Mouse (Mus musculus): ENCODE measurements at regions not wholly inside any gene's neighbourhood (a gene's known extent, or its start where the extent isn't known, plus 50 kb on each side); places are given as distances from the start of the nearest gene placed in this dataset.

DNA sequence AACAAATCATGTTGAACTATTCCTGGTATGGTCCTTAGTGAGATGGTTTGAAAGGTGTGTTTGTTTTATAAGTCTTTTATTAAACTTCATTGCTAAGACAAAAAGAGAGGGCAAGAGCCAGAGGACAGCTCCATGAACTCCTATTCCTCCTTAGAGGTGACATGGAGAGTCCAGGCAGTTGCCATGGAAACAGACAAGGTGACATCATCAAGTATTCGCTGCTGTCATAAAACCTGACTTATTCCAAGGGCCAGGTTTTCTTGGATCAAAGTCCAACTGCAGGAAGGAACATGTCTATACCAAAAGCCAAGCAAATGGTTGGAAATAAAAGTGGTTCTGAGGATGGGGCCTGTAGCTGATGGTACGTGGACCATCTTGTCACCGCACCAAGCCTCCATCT is 383.0 kb upstream of the Sall1 start:
- CTCF ChIA-PET, result no interaction called here

DNA sequence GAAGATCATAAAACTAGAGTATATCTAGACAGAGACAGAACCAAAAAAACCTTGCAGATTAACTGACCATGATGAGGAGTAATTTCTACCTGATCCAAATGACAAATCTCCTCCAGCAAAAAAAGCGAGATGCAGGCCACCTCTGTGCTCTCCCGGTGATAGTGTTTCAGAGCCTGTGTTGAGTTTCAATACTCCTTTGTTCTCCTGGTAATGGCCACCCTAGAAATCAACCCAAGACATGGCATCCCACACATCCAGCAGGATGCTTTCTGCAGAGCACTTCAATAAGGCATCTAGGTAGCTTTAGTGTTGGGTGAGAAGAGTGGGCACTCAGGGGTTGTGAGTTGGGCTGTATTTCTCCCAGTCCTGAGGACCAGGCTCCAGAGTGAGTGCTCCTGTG is 371.3 kb upstream of the Sall1 start:
- CTCF ChIA-PET, result no interaction called here

DNA sequence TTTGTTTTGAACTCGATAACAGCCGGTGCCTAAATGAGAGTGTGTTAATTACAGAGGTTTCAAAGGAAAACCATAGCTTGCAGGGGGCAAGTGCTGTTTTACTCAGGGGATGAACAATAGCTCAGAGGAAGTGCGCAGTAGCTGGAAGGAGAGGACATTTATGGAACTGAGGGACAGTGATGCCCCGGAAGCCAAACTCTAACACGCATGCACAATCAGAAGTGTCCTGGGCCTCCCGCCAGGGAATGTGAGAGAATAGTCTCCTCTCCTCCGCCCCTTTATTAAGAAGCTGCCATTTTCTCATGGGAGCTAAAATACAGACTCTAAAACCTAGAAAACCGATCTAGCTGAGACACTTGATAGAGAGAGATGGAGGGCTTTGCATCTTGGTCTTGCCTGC is 368.5 kb upstream of the Sall1 start:
- CTCF ChIA-PET, result no interaction called here

DNA sequence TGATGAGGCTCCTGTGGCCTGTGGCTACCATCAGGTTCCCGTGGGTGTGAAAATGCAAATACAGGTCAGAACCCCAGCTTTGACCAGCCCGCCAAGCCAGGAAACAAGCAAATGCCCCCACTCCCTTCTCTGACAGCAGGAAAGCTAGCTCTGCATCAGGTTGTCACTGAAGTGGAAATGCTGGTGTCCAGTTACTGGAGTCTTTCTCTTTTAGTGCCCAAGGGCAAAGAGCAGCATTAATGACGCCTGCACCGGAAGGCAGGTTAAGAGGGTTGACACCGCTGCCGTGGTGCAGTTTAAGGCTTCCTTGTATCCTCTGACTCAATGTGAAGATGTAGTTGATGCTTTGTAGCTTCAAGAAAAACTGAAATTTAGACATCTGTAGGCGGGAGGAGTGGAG is 368.1 kb upstream of the Sall1 start:
- CTCF ChIA-PET, result no interaction called here

DNA sequence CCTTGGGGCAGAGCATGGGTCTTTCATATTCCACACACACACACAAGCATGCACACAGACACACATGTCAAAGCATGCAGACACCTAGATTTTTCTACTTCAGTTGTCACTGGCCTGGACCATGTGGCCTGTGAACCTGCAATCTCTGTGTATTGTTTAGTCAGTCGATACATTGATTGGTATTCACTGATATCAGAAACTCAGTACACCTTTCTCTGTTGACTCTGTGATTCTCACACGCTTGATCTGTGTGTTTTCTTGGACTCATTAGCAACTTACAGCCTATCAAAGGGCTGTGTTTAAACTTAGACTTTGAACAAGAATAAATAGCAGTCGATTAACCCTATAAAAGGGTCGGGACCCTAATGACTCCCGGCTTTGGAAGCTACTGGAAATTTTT is 362.7 kb upstream of the Sall1 start:
- CTCF ChIA-PET, result no interaction called here

DNA sequence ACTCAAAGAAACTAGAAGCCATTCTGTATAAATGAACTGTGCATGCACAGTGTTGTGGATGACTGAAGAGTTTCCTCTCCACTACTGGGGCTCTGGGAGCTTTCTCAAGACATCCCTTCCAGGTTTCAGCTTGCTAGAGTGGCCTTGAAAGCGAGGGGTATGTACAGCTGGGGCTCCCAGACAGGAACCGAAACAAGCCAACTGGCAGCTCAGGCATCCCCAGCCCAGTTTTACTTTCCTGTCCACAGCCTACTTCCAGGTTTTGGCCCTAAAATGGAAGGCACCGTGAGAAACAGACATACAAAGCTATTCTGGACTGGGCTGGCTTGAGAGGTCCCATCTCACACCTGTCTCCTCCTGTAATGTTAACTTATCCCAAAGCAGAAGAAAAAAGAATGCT is 360.3 kb upstream of the Sall1 start:
- CTCF ChIA-PET, result no interaction called here

DNA sequence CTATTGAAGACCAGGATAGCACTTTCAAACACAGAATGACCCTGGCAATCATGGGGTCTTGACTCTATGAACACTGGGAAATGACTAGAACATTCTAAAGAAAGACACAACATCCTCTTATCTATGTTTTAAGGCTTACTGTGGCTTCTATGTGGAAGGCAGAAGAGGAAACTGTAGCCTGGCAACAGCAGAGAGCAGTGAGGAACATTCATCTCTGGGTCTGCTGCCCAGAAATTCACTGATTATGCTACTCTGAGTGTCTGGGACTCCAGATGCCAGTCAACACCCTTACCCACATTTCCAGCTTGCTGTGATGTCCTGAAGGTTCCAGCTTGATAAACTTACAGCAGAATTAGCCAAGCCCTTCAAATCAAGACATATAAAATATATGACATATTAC is 352.7 kb upstream of the Sall1 start:
- CTCF ChIA-PET, result no interaction called here

DNA sequence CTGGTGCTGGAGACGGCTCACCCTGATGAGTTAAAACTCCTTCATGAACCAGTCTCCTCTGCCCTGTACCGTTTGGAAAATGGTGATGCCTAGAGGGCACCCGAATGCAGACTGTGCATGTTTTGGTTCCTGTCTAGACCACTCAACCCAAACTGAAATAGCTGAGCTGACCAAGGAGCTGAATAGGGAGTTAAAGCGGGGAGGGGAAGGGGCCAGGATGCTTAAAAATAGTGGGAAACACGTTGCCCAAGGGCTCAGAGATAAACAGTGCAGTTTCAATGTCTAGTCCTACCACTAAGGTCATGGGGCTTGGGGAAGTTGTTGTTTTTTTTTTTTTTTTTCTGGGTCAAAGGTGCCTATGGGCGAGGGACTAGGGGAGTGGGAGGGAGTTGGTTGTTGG is 348.8 kb upstream of the Sall1 start:
- CTCF ChIA-PET, result no interaction called here

DNA sequence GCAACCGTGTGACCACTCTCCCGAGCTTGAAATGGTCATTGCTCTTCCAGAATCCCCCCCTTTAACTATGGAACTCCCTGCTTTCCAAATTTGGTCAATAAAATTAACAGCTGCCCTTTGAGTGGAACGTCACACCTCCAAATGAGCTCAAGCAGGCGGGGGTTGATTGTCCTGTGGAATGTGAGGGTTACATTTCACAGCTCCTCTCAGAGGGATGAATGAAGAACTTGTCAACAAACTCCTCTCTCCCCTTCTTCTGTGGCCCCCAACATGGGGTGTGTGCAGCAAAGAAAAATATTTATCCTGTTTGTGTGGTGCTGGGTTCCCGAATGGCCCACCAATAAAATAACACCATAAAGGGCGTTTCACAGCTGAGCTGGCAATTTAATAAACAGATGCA is 344.8 kb upstream of the Sall1 start:
- CTCF ChIA-PET, result no interaction called here

DNA sequence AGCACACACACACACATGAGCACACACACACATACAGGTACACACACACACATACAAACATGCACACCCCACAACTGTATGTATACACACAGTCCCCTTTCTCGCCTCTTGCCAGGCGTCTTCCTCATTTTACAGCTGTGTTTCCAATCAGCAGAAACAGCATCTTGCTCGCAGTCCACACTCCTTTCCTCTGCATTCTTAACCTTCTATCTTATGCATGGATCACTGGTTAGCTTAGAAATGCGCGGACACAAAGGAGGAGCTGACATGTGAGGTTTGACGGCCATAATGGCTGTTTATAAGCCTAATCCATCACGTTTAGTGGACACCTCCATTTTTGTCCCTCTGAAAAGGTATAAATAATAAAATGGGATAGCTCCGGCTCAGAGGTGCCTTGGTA is 343.3 kb upstream of the Sall1 start:
- CTCF ChIA-PET, result no interaction called here

DNA sequence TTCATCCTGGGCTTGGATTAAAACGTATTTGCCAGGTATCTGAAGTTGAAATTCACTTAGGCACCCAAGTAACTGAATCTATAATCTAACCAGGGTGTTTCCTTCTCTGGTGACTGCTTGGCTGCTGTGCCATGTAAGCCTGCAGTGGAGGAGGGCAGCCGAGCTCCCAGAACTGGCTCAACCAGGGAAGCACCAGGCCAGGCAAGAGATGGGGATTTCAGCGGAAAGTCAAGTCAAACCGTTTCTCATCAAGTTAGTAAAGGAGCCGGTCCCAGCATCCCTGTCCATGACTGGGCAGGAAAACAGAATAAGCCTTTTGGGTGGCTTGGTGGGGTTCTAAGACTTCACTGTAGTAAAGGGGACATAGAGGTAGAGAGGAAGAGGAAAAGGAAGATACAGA is 341.1 kb upstream of the Sall1 start:
- CTCF ChIA-PET, result no interaction called here

DNA sequence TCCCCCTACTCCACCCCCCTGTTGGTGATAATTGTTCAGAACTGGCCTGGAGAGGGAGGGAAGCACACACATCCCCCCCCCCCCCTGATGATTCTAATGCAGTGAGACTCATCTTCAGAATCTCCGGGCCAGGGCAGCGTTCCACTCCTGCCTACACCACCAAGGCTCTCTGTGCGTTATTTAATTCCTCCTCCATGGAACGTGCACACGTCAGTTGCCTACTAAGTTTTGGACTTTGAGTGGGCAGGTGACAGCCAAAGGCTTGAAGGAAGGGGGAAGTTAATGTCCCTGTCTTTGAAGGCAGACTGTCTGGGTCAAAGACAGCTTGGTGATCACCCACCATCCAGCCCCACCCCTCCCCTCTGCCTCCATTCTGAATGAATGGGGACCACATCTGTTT is 339.8 kb upstream of the Sall1 start:
- CTCF ChIA-PET, result no interaction called here

DNA sequence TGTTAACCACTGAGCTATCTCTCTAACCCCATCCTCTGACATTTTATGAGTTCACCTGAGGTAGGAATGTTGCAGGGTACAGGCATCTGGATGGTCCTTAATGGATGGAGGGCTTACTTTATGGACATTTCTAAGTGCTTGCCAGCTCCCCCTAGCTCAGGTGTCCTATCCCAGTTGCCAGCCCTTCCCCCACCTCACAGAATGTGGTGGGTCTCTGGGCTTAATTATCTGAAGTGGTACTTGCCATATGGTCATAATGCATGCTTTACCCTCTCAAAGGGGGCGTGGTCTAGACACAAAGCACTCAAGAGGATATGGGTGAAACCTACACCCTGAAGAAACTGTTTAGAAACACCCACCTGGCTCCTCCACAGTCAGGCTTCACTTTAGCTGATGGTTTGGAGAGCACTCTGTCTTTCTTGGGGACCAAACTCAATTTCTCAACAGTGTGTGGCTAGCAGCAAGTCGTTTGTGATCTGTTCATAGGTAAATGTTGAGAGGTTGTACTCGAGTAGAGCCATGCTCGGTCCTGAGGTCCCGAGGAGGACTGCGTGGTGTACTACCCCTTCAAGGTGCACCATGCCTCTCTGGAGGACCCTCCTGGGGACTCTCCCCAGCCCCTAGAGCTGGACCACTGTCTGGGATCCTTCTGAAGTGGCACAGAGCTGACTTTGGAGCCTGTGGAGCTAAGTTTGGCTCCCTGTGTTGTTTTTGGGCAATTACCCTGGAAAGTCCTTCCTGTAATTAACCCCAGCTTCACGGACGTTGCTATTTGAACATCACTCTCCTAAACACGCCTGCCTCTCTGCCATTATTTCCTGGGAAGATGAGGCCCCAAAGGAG is 338.8 kb upstream of the Sall1 start:
- CTCF ChIA-PET, result interaction anchor here (0.7 kb wide), 1 partner anchor 189 kb away, joined by 4 read pairs; no protein-coding TSS in a partner anchor

DNA sequence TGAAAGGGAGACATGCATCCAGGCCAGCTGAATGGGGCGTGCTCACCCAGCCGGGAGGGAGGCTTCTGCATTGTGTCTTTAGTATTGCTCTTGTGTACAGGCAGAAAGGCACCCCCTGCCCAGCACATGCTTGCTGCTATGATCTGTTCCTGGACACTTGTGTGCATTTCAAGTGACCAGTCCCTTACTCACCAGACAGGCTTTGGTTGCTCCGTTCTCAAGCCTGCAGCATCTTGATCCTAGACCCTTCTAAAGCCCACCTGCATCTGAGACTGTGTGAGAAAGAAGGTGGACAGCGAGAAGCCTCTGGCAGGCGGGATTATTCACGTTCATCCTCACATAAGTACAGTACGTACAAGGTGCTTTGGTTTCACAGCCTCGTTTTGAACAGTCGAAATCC is 336.5 kb upstream of the Sall1 start:
- CTCF ChIA-PET, result no interaction called here

DNA sequence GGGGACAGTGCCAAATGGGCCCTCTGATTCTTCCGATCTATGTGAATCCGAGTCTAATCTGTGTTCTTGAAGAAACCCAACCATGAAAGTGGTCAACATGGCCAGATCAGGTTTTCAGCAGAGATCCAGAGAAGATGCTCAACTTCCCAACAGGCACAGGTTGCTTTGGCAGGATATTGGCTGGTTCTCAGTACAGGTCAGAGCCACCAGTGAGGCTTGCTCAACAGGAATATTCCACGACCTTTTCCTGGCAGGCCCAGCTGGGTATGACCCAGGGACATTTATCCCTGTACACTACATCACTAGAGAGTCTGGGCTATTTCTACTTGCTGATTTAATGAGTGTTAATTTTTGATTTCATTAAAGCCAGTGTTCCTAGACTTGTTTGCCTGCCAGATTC is 328.8 kb upstream of the Sall1 start:
- CTCF ChIA-PET, result no interaction called here

DNA sequence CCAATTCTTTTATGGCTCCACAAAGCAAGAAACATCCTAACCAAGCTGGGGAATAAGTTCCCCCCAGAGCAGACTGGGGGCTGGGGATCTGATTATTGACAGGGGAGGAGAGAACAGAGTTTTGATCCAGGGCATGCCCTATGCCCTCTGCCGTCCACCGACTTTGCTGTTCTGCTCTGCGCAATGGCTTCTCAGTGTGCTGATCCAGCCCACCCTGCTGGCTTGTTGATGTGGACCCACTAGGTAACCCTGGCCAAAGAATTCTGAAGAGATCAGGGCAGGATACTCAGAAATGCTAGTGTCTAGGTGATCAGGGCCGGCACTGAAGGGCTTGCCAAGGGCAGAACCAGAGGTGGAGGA is 327.8 kb upstream of the Sall1 start:
- CTCF ChIA-PET, result no interaction called here

DNA sequence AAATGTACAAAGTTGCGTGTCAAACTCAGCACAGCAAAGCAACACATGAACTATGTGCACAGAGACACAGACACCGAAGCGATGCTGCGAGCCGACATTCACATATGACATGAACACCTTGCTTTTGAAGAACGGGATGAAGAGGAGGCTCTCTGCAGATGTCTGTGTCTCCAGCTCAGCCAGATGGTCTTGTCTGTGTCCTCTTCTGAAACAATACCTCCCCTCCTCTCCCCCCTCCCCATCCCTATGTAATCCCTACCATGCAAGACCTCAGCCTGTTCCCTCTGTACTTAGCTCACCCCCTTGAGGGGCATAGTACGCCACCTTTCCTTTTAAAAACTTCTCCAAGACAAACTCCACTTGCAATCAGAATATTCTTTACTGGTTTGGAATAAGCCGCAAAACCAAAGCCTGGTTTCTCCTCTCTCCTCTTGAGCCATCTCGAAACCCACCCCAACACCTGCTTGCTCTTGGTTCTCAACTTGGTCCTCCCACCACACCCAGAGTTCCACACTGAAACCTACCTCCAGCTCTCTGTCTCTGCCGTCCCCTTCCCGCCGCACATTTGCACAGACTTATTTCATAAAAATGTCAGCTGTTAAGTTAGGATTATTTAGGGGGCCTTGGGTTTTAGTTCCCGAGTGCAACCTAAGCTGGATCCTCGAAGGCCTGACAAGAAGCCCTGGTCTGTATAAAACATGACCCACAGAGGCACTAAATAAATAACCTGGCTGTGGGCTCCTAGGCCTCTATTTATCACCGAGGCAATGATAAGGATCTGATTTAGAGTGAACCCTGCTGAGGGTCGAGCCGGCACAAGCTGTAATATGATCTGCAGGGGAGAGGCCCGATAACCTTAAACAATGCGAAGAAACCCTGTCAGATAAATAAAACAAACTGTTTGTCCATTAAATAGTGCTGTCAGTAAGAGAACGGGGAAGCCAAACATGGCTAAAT is 327.1 kb upstream of the Sall1 start:
- CTCF ChIA-PET, result no interaction called here

DNA sequence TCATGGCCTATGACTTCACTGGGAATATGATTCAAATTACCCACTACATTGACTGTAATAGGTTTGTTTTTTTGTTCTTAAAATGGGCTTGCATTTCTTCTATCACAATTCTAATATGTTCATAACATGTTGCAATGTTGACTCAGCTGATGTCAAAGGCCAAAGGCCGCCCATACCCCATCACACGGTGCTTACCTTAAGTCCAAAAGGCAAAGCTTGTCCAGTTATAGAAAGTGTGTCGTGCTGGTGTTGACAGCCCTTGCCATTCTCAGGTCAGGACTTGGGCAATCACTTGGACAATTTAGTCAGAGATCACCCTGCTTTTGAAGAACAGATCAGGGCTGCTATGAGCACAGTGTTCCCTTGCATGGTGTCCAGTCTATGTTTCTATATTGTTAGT is 321.5 kb upstream of the Sall1 start:
- CTCF ChIA-PET, result no interaction called here

DNA sequence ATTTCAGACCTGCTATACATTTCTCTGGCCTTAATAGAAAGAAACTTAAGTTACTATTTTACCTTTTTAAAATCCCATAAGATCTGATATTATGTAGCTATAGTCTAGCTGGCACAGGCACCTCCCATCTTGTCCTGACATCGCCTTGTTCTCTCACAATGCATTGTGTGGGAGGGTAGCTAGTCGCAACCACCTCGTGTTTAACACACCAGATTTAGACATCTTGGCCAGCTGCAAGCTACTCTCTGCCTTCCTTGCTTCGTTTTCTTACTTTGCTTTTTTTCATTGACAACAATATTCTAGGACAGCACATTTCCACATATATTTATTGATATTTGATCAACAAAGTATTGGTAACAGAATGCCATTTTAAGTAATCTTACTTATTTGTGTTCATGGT is 314.4 kb upstream of the Sall1 start:
- CTCF ChIA-PET, result no interaction called here

DNA sequence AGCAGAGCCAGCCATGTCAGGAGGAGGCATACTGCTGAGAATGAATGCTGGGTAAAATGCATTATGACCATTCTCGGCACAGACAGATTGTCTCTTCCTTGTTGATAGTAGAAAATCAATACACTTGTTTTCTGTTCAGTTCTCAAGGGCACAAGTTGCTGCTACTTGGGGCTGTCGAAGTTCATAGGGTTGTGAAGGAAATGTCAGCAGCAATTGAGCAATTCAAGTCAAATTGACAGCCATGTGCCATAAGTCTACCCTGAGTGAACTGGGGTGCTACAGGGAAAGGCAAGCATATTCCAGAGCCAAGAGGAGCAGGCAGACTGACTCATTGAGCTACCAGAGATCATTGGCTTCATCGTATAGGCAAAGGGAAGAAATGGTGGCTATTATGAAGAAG is 301.6 kb upstream of the Sall1 start:
- CTCF ChIA-PET, result no interaction called here

DNA sequence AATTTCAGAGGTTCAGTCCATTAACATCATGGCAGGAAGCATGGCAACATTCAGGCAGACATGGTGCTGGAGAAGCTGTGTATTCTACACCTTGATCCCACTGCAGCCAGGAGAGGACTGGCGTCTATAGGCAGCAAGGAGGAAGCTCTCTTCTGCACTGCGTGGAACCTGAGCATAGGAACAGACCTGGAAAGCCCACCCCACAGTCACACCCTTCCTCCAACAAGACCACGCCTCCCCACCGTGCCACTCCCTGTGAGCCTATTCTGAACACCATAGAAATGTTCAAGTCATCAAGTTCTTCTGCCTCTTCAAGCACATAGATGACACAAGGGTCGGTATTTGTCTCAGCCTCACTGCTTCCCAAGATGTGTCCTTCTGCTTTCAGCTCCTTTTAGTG is 297.7 kb upstream of the Sall1 start:
- CTCF ChIA-PET, result no interaction called here

DNA sequence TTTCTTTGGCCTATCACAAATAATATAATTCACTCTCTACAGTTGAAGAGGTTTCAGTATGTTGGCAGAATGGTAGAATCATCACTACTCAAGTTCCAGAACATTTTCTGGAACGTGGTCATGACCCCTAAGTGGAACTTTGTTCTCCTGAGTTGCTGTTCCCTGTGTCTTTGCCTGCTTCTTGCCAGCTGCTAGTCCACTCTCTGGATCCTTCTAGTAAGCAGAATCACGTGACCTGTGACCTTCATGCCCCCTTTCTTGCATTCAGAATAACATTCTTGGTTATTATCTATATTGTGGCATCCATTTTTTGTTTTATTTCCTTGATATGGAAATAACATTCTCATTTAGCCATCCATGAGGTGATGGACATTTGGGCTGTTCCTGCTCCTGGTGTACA is 291.5 kb upstream of the Sall1 start:
- CTCF ChIA-PET, result no interaction called here

DNA sequence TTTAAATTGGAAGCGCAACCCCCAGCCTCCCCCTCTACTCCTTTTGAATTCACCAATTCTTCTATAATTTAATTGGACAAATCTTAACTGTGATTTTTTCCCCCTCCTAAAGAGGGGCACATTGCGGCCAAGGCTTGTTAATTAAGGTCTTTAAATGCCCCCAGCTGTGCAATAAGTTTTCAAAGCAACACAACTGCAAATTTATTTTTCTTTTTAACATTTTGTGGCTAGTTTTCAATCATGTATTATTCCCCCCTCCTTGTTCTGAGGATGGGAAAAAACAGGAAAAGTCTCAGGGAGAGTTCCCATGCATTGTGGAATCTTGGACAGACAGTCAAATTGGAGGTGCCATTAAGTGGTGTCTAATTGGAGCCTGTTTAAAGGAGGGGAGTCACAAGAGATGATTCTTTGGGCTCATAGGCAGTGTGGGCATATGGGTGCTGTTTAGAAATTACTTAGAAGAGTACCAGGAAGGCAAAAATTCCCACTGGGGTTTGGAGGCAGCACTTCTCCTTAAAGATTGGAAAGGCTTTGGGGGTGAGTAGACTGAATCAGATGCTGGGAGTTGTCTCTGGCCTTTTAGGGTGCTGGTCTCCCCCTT is 281.9 kb upstream of the Sall1 start:
- CTCF ChIA-PET, result no interaction called here

All from spleen, embryonic (tissue).